Mouse (Mus musculus) left cerebral cortex, postnatal 4 days (tissue): ENCODE results near the gene Rad51b. TPM values are rescaled to one million over a fixed set of nuclear protein-coding genes. Genes with fewer than 3 reads are reported as not detected.

Experiments
- DNase-seq: peaks from one replicate; pipeline ENCODE4 v3.0.0-alpha.2; 2022
- intact Hi-C: fragments of 180-260 bp; cut with DNase I; formaldehyde crosslinking; loops from one replicate; pipeline ENCODE4 v1.15.1; 2025
- total RNA-seq, 2 experiments: library from RNA; stranded (reverse); gene quantifications; 2 replicates each; pipeline ENCODE4 v1.2.3; 2021

Rad51b gene
- total RNA-seq, 2 experiments from 2014 or later, result 0.56 to 0.84 TPM

GRCm38 (mm10) chr12:79372697-79373096 lies 75.6 kb downstream of the Rad51b start:
- no peak for DNase-seq
- intact Hi-C loops, result no loop called here

GRCm38 (mm10) chr12:79377378-79377777 lies 80.3 kb downstream of the Rad51b start:
- intact Hi-C loops, result no loop called here
- no peak for DNase-seq

- intact Hi-C loops, result no loop called here
- DNase-seq, result no peak
Observed at GRCm38 (mm10) chr12:79377861-79378260, 80.8 kb downstream of the Rad51b start.

- intact Hi-C loops, result no loop called here
- no peak for DNase-seq
Observed at GRCm38 (mm10) chr12:79380190-79380589, 83.1 kb downstream of the Rad51b start.

- no peak for DNase-seq
- intact Hi-C loops, result no loop called here
Observed at GRCm38 (mm10) chr12:79381489-79381888, 84.4 kb downstream of the Rad51b start.

GRCm38 (mm10) chr12:79382416-79382815 lies 85.3 kb downstream of the Rad51b start:
- intact Hi-C loops, result no loop called here

GRCm38 (mm10) chr12:79383583-79383982 lies 86.5 kb downstream of the Rad51b start:
- intact Hi-C loops, result no loop called here
- no peak for DNase-seq

More at GRCm38 (mm10) chr12:79382416-79382815, 85.3 kb downstream of the Rad51b start:
- DNase-seq, result no peak

GRCm38 (mm10) chr12:79384787-79385186 lies 87.7 kb downstream of the Rad51b start:
- intact Hi-C loops, result no loop called here
- no peak for DNase-seq

- intact Hi-C loops, result no loop called here
- no peak for DNase-seq
Observed at GRCm38 (mm10) chr12:79385199-79385598, 88.1 kb downstream of the Rad51b start.

- no peak for DNase-seq
- intact Hi-C loops, result no loop called here
Observed at GRCm38 (mm10) chr12:79387886-79388285, 90.8 kb downstream of the Rad51b start.

- intact Hi-C loops, result no loop called here
Observed at GRCm38 (mm10) chr12:79389251-79389650, 92.2 kb downstream of the Rad51b start.

GRCm38 (mm10) chr12:79389971-79390370 lies 92.9 kb downstream of the Rad51b start:
- no peak for DNase-seq
- intact Hi-C loops, result no loop called here

More at GRCm38 (mm10) chr12:79389251-79389650, 92.2 kb downstream of the Rad51b start:
- no peak for DNase-seq

GRCm38 (mm10) chr12:79393636-79394035 lies 96.6 kb downstream of the Rad51b start:
- intact Hi-C loops, result no loop called here

GRCm38 (mm10) chr12:79403992-79404391 lies 106.9 kb downstream of the Rad51b start:
- DNase-seq, result no peak

More at GRCm38 (mm10) chr12:79393636-79394035, 96.6 kb downstream of the Rad51b start:
- DNase-seq, result no peak

GRCm38 (mm10) chr12:79404494-79404893 lies 107.4 kb downstream of the Rad51b start:
- no peak for DNase-seq
- intact Hi-C loops, result no loop called here

More at GRCm38 (mm10) chr12:79403992-79404391, 106.9 kb downstream of the Rad51b start:
- intact Hi-C loops, result no loop called here

- intact Hi-C loops, result no loop called here
- DNase-seq, result no peak
Observed at GRCm38 (mm10) chr12:79408677-79409076, 111.6 kb downstream of the Rad51b start.

- no peak for DNase-seq
- intact Hi-C loops, result no loop called here
Observed at GRCm38 (mm10) chr12:79409126-79409860, 112.2 kb downstream of the Rad51b start.

GRCm38 (mm10) chr12:79412894-79413507 lies 115.9 kb downstream of the Rad51b start:
- intact Hi-C loops, result no loop called here
- no peak for DNase-seq

- no peak for DNase-seq
- intact Hi-C loops, result no loop called here
Observed at GRCm38 (mm10) chr12:79417360-79417759, 120.3 kb downstream of the Rad51b start.

GRCm38 (mm10) chr12:79420605-79421004 lies 123.5 kb downstream of the Rad51b start:
- no peak for DNase-seq
- intact Hi-C loops, result no loop called here

GRCm38 (mm10) chr12:79429507-79430291 lies 132.6 kb downstream of the Rad51b start:
- intact Hi-C loops, result no loop called here
- no peak for DNase-seq
